Mouse (Mus musculus): ENCODE measurements around the gene Dnhd1. TPM values are rescaled to one million over a fixed set of nuclear protein-coding genes. Genes with fewer than 3 reads are reported as not detected.

Dnhd1 gene
- 3.4 TPM for polyA plus RNA-seq (2014; fragmentation: Illumina TruSeq; extraction: RNeasy Lipid Tissue Mini Kit (QIAGEN cat#74804); ENCODE audit: low read depth, low replicate concordance)

GRCm38 (mm10) chr7:105650639-105651435 lies at the start of gene Dnhd1:
Gene Dnhd1 (plus strand): TSS chr7:105650827.

GRCm38 (mm10) chr7:105633127-105633800 lies 17.4 kb upstream of the Dnhd1 start, which contains the start of gene Trim3:
Gene Trim3 (minus strand): TSS chr7:105633571.

DNA sequence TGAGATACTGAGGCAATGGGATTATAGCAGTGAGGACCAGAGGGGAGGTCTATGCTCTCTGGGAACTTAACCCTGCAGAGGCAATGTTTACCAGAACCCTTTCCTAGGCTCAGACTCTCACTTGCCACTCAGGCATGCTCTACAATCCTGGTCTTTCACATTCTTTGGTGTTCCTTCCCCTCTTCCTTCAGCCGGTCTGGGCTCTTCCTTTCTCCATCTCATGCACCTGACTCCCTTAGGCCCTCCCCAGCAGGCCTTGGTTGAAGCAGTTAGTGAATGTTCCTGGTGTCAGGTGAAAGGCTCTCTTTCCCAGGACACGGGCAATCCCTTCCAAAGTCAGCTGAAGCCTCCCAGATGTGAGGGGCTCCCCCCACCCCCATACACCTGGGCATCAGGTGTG lies 10.9 kb upstream of the Dnhd1 start, which contains the start of gene Timm10b:
Gene Timm10b (plus strand): TSS at position 301 of the 400 bp plus-strand sequence.

GRCm38 (mm10) chr7:105640233-105640893 lies 10.3 kb upstream of the Dnhd1 start, which contains the start of the genes Arfip2 and Gm45799:
Gene Arfip2 (minus strand): TSS chr7:105640416.
Gene Gm45799 (plus strand): TSS chr7:105640552.

DNA sequence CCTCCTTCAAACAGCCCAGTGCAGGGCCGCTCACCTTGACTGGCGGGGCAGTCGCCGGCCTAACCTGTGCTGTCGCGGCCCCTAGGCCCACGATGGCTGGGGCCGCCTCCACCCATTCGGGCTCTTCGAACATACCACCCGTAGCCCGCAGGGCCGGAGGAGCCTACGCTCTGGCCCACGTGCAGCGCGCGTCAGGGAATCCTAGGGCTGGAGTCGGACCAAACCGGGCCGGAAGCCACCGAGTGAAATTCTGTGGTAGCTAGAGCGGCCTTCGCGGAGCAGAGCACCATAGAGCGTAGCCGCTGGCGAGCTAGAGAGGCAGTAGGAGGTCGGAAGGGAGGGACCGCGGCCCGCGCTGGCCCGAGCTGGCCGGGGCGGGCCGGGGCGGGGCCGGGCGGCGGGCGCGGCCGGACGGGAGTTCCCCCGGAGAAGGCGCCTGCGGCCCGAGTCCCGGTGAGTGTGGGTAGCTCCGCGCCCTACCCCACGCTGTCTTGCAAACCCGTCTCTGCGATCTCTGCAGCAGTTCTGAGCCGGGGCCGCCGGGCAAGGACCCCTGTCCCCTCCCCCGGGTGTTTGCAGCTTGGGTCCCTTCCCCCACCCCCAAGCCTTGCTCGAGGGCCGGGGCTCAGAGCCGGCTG lies 85.8 kb downstream of the Dnhd1 start, which contains the start of gene Ilk:
Gene Ilk (plus strand): TSS at position 329 of the 638 bp plus-strand sequence.

GRCm38 (mm10) chr7:105736911-105737521 lies 86.4 kb downstream of the Dnhd1 start, which contains the start of gene Rrp8:
Gene Rrp8 (minus strand): TSS chr7:105737385.

DNA sequence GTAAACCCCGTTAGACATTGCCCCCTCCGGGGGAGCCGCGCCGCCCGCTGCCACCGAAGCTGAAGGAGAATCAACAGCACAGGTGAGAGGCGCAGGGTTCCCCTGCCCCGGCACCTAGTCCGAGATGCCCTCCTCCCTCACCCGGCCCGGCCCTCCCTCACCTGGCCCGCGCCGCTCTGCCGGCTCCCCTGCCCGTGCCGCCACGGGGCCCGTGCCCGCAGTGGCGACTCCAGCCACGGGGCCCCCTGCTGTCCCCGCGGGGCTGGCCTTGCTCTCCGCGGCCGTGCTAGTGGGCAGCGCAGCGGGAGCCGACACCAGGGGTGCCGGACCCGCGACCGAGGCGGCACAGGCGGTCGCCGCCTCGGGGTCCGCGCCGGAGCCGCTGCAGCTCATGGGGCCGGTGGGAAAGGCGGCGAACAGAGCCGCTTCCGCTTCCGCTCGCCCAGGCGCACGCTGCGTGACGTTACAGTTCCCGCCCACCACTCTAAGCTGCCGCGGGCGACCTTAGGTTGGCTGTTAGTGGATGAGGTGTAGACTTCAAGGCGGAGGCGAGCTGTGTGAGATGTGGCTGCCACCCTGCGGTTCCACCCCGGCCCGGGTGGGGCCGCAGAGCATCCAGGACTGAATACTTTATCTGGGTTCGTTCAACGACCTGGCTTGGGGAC lies 93.4 kb downstream of the Dnhd1 start, which contains the start of gene Taf10:
Gene Taf10 (minus strand): TSS at position 436 of the 665 bp plus-strand sequence.

DNA sequence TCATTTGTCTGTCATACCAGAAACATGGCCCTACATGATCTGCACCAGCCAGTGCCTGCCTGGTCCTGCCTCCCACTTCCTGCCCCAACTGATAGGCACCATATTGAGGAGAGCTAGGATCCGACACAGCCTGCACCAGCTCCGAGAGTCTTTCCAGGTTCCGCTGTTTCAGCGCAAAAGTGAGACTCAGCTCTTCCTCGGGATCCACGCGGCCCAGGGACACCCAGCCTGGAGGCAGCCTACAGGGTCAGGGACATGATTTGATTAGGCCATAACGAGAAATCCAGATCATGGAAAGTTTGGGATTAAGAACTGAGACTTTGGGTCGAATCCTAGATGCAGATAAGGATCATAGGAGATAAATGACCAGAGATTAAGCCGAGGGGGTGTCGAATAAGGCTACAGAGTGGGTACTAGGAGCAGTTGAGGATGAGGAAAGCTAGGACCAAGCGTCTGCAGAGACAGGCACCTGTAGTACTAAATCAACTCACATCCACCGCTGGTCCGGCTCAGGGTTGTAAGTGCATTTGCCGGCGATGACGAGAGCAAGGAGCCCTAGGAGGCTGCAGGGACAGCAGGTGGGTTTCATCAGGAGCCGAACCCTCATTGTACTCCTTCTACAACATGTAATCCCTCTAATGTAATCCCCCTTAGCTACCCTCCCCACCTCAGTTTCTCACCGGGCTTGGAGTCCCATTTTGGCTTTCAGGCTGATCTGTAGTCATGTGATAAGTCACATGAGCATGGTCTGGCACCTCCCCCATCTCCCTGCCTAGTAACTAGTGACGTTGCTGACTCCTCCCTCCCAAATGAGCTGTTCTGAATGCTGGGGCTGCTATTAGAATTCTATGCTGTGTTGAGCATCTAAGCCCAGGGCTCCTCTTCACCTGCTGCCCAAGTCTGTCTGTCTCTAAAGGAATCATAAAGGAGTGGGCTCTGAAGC lies 101.1 kb downstream of the Dnhd1 start, which contains the start of gene Tpp1:
Gene Tpp1 (minus strand): TSS at position 745 of the 943 bp plus-strand sequence.

Other genes with a start within 250 kb of the Dnhd1 start
- gene Cnga4, start 246.3 kb upstream of the Dnhd1 start, polyA plus RNA-seq (2014; fragmentation: Illumina TruSeq; extraction: RNeasy Lipid Tissue Mini Kit (QIAGEN cat#74804); ENCODE audit: low read depth, low replicate concordance), result not detected
- gene Cckbr, start 225.1 kb upstream of the Dnhd1 start, polyA plus RNA-seq (2014; fragmentation: Illumina TruSeq; extraction: RNeasy Lipid Tissue Mini Kit (QIAGEN cat#74804); ENCODE audit: low read depth, low replicate concordance), result not detected
- 3.4 TPM for gene Cavin3, start 168.5 kb upstream of the Dnhd1 start, polyA plus RNA-seq (2014; fragmentation: Illumina TruSeq; extraction: RNeasy Lipid Tissue Mini Kit (QIAGEN cat#74804); ENCODE audit: low read depth, low replicate concordance)
- 9.9 TPM for gene Smpd1, start 96.5 kb upstream of the Dnhd1 start, polyA plus RNA-seq (2014; fragmentation: Illumina TruSeq; extraction: RNeasy Lipid Tissue Mini Kit (QIAGEN cat#74804); ENCODE audit: low read depth, low replicate concordance)
- 2.7 TPM for gene Apbb1, start 69.2 kb upstream of the Dnhd1 start, polyA plus RNA-seq (2014; fragmentation: Illumina TruSeq; extraction: RNeasy Lipid Tissue Mini Kit (QIAGEN cat#74804); ENCODE audit: low read depth, low replicate concordance)
- gene Hpx, start 50.7 kb upstream of the Dnhd1 start, polyA plus RNA-seq (2014; fragmentation: Illumina TruSeq; extraction: RNeasy Lipid Tissue Mini Kit (QIAGEN cat#74804); ENCODE audit: low read depth, low replicate concordance), result not detected
- gene Trim3, start 17.3 kb upstream of the Dnhd1 start, polyA plus RNA-seq (2014; fragmentation: Illumina TruSeq; extraction: RNeasy Lipid Tissue Mini Kit (QIAGEN cat#74804); ENCODE audit: low read depth, low replicate concordance), result 5.3 TPM
- 29.8 TPM for gene Timm10b, start 10.8 kb upstream of the Dnhd1 start, polyA plus RNA-seq (2014; fragmentation: Illumina TruSeq; extraction: RNeasy Lipid Tissue Mini Kit (QIAGEN cat#74804); ENCODE audit: low read depth, low replicate concordance)
- 9.8 TPM for gene Arfip2, start 10.4 kb upstream of the Dnhd1 start, polyA plus RNA-seq (2014; fragmentation: Illumina TruSeq; extraction: RNeasy Lipid Tissue Mini Kit (QIAGEN cat#74804); ENCODE audit: low read depth, low replicate concordance)
- 0.65 TPM for gene Gm45799, start 10.3 kb upstream of the Dnhd1 start, polyA plus RNA-seq (2014; fragmentation: Illumina TruSeq; extraction: RNeasy Lipid Tissue Mini Kit (QIAGEN cat#74804); ENCODE audit: low read depth, low replicate concordance)
- gene Ilk, start 85.8 kb downstream of the Dnhd1 start, polyA plus RNA-seq (2014; fragmentation: Illumina TruSeq; extraction: RNeasy Lipid Tissue Mini Kit (QIAGEN cat#74804); ENCODE audit: low read depth, low replicate concordance), result 41.7 TPM
- gene Rrp8, start 86.6 kb downstream of the Dnhd1 start, polyA plus RNA-seq (2014; fragmentation: Illumina TruSeq; extraction: RNeasy Lipid Tissue Mini Kit (QIAGEN cat#74804); ENCODE audit: low read depth, low replicate concordance), result 21.7 TPM
- 8.3 TPM for gene Taf10, start 93.5 kb downstream of the Dnhd1 start, polyA plus RNA-seq (2014; fragmentation: Illumina TruSeq; extraction: RNeasy Lipid Tissue Mini Kit (QIAGEN cat#74804); ENCODE audit: low read depth, low replicate concordance)
- gene Tpp1, start 101.4 kb downstream of the Dnhd1 start, polyA plus RNA-seq (2014; fragmentation: Illumina TruSeq; extraction: RNeasy Lipid Tissue Mini Kit (QIAGEN cat#74804); ENCODE audit: low read depth, low replicate concordance), result 183 TPM
- 0.08 TPM for gene Dchs1, start 136.8 kb downstream of the Dnhd1 start, polyA plus RNA-seq (2014; fragmentation: Illumina TruSeq; extraction: RNeasy Lipid Tissue Mini Kit (QIAGEN cat#74804); ENCODE audit: low read depth, low replicate concordance)
- 13.9 TPM for gene Mrpl17, start 160.3 kb downstream of the Dnhd1 start, polyA plus RNA-seq (2014; fragmentation: Illumina TruSeq; extraction: RNeasy Lipid Tissue Mini Kit (QIAGEN cat#74804); ENCODE audit: low read depth, low replicate concordance)